Mouse (Mus musculus) megakaryocyte, embryonic 14.5 days (primary cell): ENCODE results near the gene Nrg4.

Experiments used
- FLI1 ChIP-seq: IDR thresholded peaks from 2 replicates; pipeline ENCODE4 v1.6.1; 2012; ENCODE audit warnings: low read length, inconsistent platforms, mixed read lengths
- GATA1 ChIP-seq: IDR thresholded peaks from 3 replicates; pipeline ENCODE4 v1.6.1; 2012; ENCODE audit warnings: mixed read lengths, low read length, inconsistent platforms, borderline replicate concordance

GRCm38 (mm10) chr9:55211611-55212010 is 115.0 kb downstream of the Nrg4 start:
- TF ChIP-seq GATA1, result no peak
- no peak for TF ChIP-seq FLI1
